Mouse (Mus musculus): ENCODE measurements around the gene Bace2. TPM values are rescaled to one million over a fixed set of nuclear protein-coding genes. Genes with fewer than 3 reads are reported as not detected.

Gene Bace2
- total RNA-seq, 2 experiments from 2014 or later, result 3.2 to 4.0 TPM

- DNase-seq (ENCODE audit: extremely low spot score in 1 of 2, low spot score in 1 of 2), result no peak
Observed at GRCm38 (mm10) chr16:97466182-97466957, 109.8 kb downstream of the Bace2 start.

- DNase-seq (ENCODE audit: extremely low spot score in 1 of 2, low spot score in 1 of 2), result no peak
Observed at GRCm38 (mm10) chr16:97467472-97467871, 110.9 kb downstream of the Bace2 start.

- DNase-seq (ENCODE audit: extremely low spot score in 1 of 2, low spot score in 1 of 2), result no peak
Observed at GRCm38 (mm10) chr16:97467993-97468791, 111.7 kb downstream of the Bace2 start.

GRCm38 (mm10) chr16:97474671-97475070, 118.1 kb downstream of the Bace2 start:
- DNase-seq (ENCODE audit: extremely low spot score in 1 of 2, low spot score in 1 of 2), result no peak

GRCm38 (mm10) chr16:97475581-97475980, 119.0 kb downstream of the Bace2 start:
- DNase-seq (ENCODE audit: extremely low spot score in 1 of 2, low spot score in 1 of 2), result no peak

GRCm38 (mm10) chr16:97476524-97476923, 120.0 kb downstream of the Bace2 start:
- DNase-seq (ENCODE audit: extremely low spot score in 1 of 2, low spot score in 1 of 2), result no peak

GRCm38 (mm10) chr16:97478655-97479054, 122.1 kb downstream of the Bace2 start:
- DNase-seq (ENCODE audit: extremely low spot score in 1 of 2, low spot score in 1 of 2), result no peak

- no peak for DNase-seq (ENCODE audit: extremely low spot score in 1 of 2, low spot score in 1 of 2)
Observed at GRCm38 (mm10) chr16:97492369-97492768, 135.8 kb downstream of the Bace2 start.

Other genes with a start within 250 kb of the Bace2 start
- 10 to 100 TPM; 40.2 to 46.1 TPM for gene Dscam, start 186.0 kb upstream of the Bace2 start, total RNA-seq (2021)
- 1 to 10 TPM in 1 of 2 experiments, under 1 TPM in 1; 0.89 to 1.2 TPM for gene Mx1, start 106.2 kb downstream of the Bace2 start, total RNA-seq (2021)
- not detected for gene Fam3b, start 158.1 kb downstream of the Bace2 start, total RNA-seq (2021)

Data from layer of hippocampus, postnatal 25 days (tissue).